Mouse (Mus musculus) gastrocnemius, postnatal 10 days (tissue): ENCODE results near the gene Tceal3. TPM values are rescaled to one million over a fixed set of nuclear protein-coding genes. Genes with fewer than 3 reads are reported as not detected.
"Not testable (repeated sequence)": the region's sequence is repeated elsewhere in the genome, so short reads cannot be mapped to it uniquely, and the experiment has no call there.

Experiments
- DNase-seq: peaks from one replicate; pipeline ENCODE4 v3.0.0; 2021; ENCODE audit warnings: mixed read lengths
- long read RNA-seq, 2 experiments: library from polyadenylated mRNA; stranded (forward); transcript quantifications; one replicate each; pipeline ENCODE4 v2.0.0; 2021
- total RNA-seq, 2 experiments: library from RNA; stranded (reverse); gene quantifications; 2 replicates each; pipeline ENCODE4 v1.2.3; 2021

Tceal3 gene
- 1 to 10 TPM; 4.5 to 4.8 TPM for total RNA-seq
- long read RNA-seq, experiment 1, partial matches to known transcripts: 0 of 4 reads
- long read RNA-seq, experiment 1, other reads (novel, unspliced or antisense): 0 of 4 reads
- long read RNA-seq, experiment 2, partial matches to known transcripts: 0 of 2 reads
- long read RNA-seq, experiment 2, other reads (novel, unspliced or antisense): 0 of 2 reads

DNA sequence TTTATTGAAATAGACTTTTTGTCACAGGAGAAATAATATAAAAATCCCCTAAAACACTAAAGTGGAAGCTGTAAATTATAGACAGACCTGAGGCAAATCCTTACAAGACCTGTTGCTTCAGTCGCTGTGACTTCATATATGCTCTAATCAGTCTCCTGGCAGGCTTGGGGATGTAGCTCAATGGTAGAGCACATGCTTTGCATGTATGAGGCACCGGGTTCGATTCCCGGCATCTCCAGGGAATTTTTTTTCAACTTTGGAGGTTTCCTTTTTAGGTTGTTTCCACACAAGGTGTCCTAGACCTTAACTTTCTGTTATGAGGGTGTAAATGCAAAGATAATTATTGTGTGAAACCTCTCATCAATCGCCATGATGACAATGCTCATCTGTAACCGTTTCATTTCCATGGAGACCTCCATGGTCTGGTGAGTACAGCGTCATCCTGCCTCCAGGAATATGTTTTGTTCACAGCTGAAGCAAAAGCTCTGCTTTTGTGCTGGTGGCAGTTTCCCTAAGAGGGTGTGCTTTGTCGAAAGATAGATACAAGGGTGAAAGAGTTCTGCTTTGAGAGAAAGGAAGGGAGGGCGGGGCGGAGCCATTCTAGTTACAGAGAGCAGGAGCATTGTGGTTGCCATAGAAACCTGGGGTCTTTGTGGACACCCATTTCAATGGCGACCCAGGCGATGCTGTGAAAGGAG lies at the start of gene Tceal3:
Gene Tceal3, plus strand, starts transcription at position 644 of the 698 bp plus-strand sequence.
- DNase-seq: no peak

DNA sequence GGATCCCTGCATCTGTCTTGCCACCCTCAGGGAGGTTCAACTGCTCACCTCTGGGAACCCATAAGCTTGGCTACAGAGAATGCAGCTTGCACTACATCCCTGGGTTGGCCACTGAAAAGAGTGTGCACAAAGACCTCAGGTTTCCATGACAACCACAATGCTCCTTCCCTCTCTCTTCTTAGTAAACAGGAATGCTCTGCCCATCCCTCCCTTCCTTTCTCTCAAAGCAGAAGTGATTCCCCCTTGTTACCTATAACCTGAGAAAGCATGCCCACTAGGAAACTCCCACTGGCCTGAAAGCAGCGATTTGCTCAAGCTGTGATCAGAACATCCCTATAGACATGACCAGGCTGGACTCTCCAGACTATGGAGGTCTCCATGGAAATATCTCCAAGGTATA lies 46.7 kb upstream of the Tceal3 start, which contains the start of gene Kir3dl2:
Gene Kir3dl2, minus strand, starts transcription at position 101 of the 400 bp plus-strand sequence.
- DNase-seq: not testable (repeated sequence)

DNA sequence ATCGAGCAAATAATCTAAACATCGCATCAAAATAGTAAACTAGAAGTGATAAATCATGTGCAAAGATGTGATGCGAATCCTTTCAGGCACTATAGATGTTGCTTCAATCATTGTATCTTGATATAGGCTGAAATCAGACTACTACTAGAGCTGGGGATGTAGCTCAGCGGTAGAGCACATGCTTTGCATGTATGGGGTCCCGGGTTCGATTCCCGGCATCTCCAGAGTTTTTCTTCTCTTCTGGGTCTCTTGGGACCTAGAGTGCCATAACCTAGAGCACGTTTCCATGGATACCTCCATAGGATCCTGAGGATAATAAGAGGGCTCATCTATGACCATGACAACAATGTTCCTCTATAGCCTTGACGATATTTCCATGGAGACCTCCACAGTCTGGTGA lies 21.5 kb upstream of the Tceal3 start:
- DNase-seq: not testable (repeated sequence)

DNA sequence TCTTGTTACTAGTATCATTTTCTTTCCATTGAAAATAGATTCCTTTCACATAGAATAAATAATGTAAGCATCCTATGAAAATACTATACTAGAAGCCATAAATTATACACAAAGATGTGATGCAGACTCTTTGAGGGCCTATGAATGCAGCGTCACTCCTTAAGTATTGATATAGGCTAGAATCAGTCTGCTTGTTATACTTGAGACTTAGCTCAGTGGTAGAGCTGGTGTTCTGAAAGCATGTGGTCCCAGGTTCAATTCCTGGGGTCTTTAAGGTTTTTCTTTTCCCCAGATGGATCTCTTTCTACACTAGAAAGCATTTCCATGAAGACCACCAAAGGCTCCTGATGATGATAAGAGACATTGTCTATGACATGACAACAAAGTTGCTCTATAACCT lies 6.0 kb upstream of the Tceal3 start:
- no peak for DNase-seq

DNA sequence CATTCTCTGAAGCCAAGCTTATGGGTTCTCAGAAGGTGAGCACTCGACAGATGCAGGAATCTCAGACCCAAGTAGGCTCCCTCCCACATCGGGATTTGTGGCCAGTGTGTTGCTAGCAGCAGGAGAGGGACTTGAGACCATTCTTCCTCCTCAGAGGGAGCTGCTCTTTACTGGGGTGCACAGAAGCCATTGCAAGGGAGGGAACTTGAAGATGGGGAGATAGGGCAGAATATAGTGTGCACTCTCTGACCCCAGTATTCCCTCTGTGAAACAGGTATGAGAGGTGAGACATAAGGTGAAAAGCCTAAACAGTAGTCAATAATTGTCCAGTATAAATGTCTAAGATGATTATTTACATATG lies 235 bp downstream of the Tceal3 start:
- no peak for DNase-seq

DNA sequence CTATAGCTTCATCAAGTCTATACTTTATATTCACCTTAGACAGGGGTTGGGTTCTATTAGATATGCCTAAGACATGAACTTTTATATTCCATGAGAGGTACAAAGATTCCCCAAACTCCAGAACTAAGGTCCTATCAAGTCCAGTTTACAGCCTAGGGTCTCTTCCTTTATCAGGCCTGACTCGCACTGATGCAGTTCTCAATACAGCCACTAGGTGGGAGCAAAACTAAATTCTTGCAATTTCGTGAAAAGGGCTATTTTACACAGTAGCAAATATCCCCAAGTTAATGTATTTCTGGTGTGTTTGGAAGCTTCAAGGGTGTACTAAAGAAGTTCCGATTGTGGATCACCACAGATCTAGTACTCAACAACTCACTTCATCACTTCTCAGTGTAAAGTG lies 8.8 kb downstream of the Tceal3 start:
- peak; percentile 22 for DNase-seq

DNA sequence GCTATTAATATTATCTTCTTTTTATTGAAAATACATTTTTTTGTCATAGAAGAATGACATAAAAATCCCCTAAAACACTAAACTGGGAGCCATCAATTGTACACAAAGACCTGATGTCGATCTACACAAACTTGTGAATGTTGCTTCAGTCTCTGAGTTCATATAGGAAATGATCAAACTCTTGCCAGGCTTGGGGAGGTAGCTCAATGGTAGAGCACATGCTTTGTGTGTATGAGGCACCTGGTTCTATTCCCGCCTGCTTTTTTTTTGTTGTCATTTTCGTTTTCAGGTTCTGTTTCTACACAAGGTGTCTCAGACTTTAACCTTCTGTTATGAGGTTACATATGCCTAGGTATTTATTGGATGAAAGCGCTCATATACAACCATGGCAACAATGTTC lies 16.3 kb downstream of the Tceal3 start:
- DNase-seq: no peak

DNA sequence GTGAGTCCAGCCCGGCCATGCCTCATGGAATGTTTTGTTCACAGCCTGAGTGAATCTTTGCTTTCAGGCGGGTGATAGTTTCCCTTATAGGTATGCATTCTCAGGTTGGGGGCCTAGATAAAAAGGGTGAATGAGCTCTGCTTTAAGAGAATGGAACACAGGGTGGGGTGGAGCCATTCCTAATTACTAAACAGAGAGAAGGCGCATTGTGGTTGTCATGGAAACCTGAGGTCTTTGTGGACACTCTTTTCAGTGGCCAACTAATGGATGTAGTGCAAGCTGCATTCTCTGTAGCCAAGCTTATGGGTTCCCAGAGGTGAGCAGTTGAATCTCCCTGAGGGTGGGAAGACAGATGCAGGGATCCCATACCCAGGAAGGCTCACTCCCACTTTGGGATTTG lies 16.8 kb downstream of the Tceal3 start:
- DNase-seq: no peak

DNA sequence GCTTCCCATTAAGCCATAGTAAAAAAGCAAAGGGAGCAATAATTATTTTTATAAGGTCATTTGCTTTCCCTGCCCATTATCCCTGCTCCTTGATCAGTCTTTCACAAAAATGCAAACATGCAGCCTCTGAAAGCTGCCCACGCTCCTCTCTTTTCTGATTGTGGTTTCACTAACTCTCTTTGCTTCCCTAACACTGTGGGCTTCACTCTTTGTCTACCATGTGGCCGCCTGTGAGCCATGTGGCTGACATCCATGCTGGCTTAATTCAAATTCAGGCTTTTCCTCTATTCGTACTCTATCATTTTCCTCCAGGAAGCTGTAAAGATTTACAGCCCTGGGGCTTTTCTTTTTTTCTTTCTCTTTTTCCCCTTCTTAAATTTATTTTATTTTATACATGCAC lies 20.7 kb downstream of the Tceal3 start:
- DNase-seq: no peak

DNA sequence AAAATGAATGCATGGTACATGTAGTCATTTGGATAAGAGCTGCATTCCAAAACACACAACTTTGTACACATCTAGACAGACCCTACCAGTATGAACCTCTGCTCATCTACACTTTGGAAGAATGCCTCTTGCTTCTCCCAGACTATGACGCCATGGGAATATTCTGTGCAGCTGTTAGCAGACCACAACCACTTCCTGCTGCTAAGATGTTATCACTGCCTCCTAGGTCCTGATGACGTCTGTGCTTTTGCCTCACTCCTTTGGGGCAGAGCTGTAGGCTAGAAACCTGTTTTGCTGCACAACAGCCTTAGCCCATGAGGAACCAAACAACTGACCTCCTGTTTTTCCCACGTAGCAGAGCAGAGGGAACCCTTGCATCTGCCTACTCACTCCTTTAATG lies 25.2 kb downstream of the Tceal3 start:
- DNase-seq: not testable (repeated sequence)

DNA sequence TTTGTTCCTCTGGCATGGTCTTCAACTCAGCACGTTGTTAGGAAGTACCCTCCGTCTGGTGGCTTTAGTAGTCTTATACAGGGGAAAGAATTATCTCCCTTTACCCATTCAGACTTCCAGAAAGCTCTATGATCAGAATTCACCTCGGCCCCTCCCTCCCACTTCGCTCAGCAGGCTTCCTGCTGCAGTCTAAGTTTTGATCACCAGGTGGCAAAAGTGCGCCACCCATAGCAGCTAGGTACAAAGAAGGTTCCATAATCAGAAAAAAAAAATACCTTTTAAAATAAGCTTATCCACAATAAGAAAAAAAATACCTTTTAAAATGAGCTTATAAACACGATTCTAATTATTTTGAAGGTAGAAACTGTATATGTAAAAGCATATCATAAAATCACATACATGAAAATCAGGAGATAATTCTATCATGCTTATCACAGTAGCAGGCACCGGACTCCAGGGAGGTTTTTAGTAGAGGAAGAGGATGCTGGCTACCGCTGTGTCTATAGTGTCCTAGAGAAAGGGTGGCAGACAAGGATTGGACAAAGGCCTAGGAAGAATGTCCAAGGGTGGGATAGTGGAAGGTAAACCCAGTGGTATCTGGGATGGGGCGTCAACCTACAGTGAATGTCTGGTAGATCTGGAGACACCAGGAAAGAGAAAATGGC lies 34.4 kb downstream of the Tceal3 start:
- peak; percentile 14 for DNase-seq

DNA sequence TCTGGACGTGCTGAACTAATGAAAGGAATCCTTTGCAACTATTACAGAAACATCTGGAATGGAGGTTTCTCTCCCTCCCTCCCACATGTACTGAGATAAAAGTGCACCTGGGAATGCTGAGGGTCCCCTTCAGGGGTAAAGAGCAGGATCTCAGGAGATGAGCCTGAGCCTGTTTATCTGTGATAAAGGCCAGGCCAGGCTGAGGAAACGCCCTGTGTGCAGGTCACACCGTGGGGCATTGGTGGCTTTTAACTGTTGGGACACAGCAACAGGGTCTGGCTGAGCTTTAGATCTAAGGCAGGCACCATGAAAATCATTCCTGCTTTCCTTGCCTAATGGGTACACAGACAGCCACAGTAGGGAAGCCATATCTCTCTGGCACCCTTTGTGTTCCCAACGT lies 35.3 kb downstream of the Tceal3 start:
- no peak for DNase-seq

DNA sequence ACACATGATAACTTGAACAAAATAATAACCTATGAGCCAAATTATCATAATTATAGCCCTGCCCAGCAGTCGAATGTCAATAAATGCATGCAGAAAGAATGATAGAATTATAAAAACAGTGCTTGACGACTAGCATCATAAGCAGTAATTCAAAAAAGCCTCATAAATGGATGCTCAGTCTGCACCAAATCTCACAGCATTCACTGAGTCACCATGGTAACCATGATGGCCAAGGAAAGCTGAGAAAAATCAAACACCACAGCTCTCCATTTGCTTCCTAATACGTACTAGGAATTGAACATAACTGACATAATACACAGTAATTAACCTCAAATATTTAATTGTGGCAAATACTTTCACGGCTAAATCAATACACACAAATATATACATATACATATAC lies 44.5 kb downstream of the Tceal3 start:
- no peak for DNase-seq

DNA sequence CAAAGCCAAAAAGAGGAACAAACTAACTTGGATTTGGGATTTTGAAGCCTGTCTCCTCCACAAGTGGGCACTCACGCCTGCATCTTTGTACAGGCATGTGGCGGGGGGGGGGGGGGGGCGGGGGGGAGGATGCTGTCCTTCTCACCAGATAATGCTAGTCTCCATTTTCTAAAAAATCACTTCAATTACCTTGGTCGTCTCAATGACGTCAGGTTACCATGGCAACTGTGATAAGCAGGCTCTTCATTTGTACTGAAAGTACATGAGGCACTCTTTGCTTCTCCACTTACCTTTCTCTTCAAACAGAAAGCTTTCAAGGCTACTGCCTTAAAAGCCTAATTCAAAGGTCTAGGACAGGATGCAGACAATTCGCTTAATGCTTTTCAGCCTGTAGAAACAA lies 49.1 kb downstream of the Tceal3 start:
- DNase-seq: no peak

DNA sequence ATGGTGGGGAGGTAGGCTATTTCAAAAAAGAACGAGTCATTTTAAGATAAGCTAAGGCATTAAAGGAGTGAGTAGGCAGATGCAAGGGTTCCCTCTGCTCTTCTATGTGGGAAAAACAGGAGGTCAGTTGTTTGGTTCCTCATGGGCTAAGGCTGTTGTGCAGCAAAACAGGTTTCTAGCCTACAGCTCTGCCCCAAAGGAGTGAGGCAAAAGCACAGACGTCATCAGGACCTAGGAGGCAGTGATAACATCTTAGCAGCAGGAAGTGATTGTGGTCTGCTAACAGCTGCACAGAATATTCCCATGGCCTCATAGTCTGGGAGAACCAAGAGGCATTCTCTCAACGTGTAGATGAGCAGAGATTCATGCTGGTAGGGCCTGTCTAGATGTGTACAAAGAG lies 55.2 kb downstream of the Tceal3 start:
- not testable (repeated sequence) for DNase-seq

DNA sequence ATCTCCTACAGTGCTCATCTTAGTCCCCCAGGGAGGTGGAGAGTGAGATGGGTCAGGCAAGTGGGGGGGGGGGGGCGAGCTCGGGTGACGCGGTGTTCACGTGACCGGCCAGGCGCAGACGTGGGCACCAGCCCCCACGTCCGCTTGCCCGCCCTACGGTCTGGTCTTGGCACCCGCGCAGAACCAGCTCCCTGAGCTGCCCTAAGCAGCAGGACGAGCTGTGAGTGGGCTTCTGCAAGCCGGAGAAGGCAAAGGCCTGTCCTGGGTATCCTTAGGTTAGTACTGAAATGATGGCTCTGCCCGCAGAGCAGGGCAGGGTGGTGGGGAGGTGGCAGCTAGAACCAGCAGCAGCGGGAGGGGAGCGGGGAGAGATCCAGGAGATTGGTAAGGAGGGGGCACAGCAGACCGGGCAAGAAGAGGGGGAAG lies 75.7 kb downstream of the Tceal3 start:
- DNase-seq: peak; percentile 5

DNA sequence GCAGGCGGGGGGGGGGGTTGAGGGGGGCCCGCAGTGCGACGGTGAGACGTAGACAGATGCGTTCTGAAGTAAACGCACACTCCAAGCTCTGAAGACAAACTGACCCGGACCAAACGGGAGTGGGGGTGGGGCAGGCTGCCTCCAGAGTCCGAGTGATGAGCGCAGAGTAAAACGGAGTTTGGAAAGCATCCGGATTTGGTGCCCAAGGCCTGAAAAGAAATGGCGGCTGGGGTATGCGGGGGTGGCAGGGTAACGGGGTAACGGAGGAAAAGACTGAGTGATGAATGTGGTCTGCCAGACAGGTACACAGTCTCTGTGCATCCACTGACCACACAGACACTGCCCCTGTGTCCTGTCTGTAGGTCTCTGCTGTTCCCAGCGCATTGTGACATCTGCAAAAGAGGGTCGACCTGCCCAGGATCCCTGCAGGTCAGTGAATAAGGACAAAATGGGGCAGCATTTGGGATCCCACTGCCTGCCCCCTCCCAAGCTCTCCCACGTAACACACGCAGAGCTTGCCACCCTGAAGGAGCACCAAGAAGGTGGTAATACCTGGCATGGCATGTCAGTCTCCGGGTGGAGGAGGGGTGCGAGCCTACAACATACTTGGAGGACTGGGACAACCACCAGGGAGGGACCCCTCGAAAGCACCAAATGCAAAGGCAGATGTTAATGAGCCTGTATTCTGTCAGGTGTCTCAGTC lies 76.3 kb downstream of the Tceal3 start:
- DNase-seq: not testable (repeated sequence)

DNA sequence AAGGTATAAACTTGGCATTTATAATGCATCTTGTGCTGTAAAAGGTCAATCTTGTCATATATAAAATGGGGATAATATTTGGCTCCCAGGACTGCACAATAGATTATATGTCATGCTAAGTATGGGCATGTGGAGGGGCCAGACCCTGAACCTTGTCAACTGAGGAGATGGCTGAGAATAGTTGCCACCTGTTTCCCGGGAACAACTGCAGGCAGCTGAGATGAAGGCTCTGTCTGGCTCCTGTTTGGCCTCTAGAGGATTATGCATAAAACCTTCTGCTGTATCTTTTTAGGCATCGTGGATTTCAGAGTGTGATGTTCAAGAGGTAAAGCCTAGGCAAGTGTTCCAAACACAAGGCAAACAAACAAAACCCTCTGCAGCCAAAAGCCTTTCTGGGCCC lies 78.2 kb downstream of the Tceal3 start:
- no peak for DNase-seq

DNA sequence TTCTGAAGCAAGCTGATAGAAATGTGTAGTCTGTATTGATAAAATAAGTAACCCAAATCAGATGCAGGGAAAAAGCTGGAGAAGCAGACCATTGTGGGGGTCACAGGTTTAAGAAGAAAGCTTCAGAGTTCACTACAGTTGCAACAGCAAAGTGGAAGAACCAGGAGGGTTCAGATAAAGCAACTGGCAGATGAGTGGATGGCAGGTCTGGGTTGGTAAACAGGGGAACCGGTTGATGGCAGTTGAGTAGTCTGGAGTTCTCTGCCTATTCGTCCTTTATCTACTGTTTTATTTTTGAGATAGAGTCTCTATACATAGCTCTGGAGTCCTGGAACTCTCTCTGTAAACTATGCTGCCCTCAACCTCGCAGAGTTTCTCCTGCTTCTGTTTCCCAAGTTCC lies 90.3 kb downstream of the Tceal3 start:
- no peak for DNase-seq

DNA sequence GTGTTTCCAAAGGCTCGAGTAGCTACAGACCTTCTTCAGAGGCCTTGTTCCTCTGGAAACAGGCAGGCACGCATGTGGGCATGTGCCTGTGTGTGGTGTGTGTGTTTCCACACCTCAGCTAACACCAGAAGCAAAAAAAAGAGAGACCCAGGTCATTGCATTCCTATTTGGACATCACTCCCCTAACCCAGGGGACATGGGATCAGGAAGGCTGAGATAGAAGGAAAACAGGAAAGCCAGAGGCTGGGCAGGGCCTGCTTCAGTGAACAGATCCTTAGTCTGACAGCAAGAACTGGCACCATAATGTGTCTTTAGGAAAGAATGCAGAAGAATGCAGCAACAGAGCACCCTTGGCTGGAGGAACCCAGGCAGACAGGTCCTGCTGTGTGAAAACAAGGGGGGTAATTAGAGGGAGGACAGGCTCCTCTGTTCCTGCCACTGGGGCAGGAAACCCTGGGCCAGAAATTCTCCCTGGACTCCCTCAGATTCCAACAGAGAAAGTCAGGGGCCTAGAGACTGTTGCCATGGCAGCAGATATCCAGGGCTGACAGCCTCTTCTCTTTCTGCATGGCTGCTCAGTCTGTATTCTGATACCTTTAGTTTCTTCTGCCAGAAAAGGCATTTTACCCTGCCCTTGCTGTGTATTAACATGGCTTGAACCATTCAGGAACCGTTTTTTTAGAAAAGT lies 101.1 kb downstream of the Tceal3 start:
- not testable (repeated sequence) for DNase-seq

DNA sequence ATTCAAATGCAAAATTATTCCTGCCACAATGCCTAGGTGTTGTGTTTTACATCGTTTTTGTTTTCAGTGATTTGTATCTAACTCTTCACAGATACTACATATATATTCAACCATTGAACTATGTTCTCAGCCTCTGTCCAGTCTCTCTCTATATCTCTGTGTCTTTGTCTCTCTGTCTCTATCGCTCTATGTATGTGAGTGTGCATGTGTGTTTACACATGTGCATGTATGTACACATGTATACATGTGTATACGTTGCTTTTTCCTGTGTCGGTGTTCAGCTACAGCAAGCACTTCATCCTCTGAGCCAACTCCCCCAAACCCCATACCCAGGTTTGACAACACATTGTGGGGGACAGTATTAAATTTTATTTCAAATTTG lies 101.6 kb downstream of the Tceal3 start:
- DNase-seq: no peak

DNA sequence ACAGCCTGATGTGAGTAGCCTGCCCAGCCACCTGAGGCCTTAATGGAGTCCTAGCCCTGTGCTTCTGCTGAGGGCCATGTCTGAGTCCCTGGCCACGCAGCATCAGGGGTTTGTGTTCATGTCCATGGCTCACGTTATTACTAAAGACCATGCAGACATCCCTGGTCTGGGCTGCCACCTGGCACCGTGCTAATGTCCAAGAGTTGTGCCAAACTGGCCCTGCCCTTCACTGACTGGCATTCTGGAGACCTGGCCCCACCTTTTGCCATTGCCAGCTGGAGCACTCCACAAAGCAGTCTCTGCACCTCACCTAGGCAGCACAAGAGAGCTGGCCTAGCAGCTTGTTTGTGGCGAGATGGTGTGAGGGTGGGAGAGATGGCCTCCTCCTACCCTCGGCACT lies 102.6 kb downstream of the Tceal3 start:
- DNase-seq: no peak
